Mouse (Mus musculus) cortical plate, adult 2 months (tissue): Measurements from ENCODE around the gene Lamb3. TPM values are rescaled to one million over a fixed set of nuclear protein-coding genes. Genes with fewer than 3 reads are reported as not detected.
A peak's percentile ranks its signal among the peaks of the same experiment; 100 is the strongest.

Source experiments
- H3K27ac ChIP-seq: fragments of 200-500 bp; 2 replicates; pipeline ENCODE4 v1.5.1; 2012; ENCODE audit warnings: low read length, control low read depth, inconsistent platforms; ENCODE audit not compliant: insufficient read depth
- H3K4me1 ChIP-seq: fragments of 200-500 bp; 2 replicates; pipeline ENCODE4 v1.6.1; 2011; ENCODE audit warnings: low read length; ENCODE audit not compliant: control insufficient read depth, insufficient read depth
- H3K4me3 ChIP-seq: fragments of 200-500 bp; 2 replicates; pipeline ENCODE4 v1.5.1; 2011; ENCODE audit warnings: mild to moderate bottlenecking, low read length, control low read depth; ENCODE audit not compliant: insufficient read depth
- CTCF ChIP-seq: fragments of 200-500 bp; IDR thresholded peaks from 2 replicates; pipeline ENCODE4 v1.5.1; 2011; ENCODE audit warnings: mild to moderate bottlenecking, control low read depth, low read length; ENCODE audit not compliant: insufficient read depth; ENCODE audit errors: extremely low read depth
- POLR2A ChIP-seq: fragments of 200-500 bp; IDR thresholded peaks from 2 replicates; pipeline ENCODE4 v1.6.1; 2011; ENCODE audit warnings: mild to moderate bottlenecking, low read length, control low read depth; ENCODE audit not compliant: insufficient read depth; ENCODE audit errors: extremely low read depth
- polyA plus RNA-seq: library from polyadenylated mRNA; depleted of rRNA; stranded (reverse); fragments of >200 nt; gene quantifications from 2 replicates; pipeline ENCODE4 v1.2.3, GENCODE M21; 2012

Lamb3 gene
- polyA plus RNA-seq, 1 experiment, result 0.79 TPM

- no peak overlapping the region for H3K27ac ChIP-seq
- H3K4me3 ChIP-seq, result no peak overlapping the region
- no peaks in the 10 kb centered on the region for H3K4me1 ChIP-seq
- no peak for TF ChIP-seq CTCF
- TF ChIP-seq POLR2A, result no peak
Observed at GRCm38 (mm10) chr1:193181104-193181503, 26.4 kb upstream of the Lamb3 start.

- Histone ChIP-seq H3K4me3 (no peak overlapping the region), H3K4me1 (no peaks in the 10 kb centered on the region), H3K27ac (peak overlapping the region; percentile 13; the same call in 1 of the 2 replicates)
- no peak for TF ChIP-seq POLR2A
Observed at GRCm38 (mm10) chr1:193188257-193188656, 19.2 kb upstream of the Lamb3 start.

- Histone ChIP-seq H3K4me3 (no peak overlapping the region), H3K4me1 (no peaks in the 10 kb centered on the region), H3K27ac (peak overlapping the region; percentile 13)
- TF ChIP-seq POLR2A (no peak), CTCF (no peak)
Observed at GRCm38 (mm10) chr1:193189151-193189621, 18.3 kb upstream of the Lamb3 start.

GRCm38 (mm10) chr1:193189771-193190170 is 17.7 kb upstream of the Lamb3 start:
- no peaks in the 10 kb centered on the region for H3K4me1 ChIP-seq
- no peak overlapping the region for H3K4me3 ChIP-seq
- no peak for TF ChIP-seq CTCF
- TF ChIP-seq POLR2A, result no peak
- H3K27ac ChIP-seq, result peak overlapping the region; percentile 13; the same call in 1 of the 2 replicates

GRCm38 (mm10) chr1:193191675-193192283 is 15.7 kb upstream of the Lamb3 start:
- H3K27ac ChIP-seq, result no peak overlapping the region

GRCm38 (mm10) chr1:193194416-193195140 is 12.9 kb upstream of the Lamb3 start:
- TF ChIP-seq POLR2A, result no peak
- TF ChIP-seq CTCF, result no peak
- Histone ChIP-seq H3K4me3 (no peak overlapping the region), H3K27ac (no peak overlapping the region), H3K4me1 (no peaks in the 10 kb centered on the region)

More at GRCm38 (mm10) chr1:193191675-193192283, 15.7 kb upstream of the Lamb3 start:
- Histone ChIP-seq H3K4me3 (no peak overlapping the region), H3K4me1 (no peaks in the 10 kb centered on the region)
- no peak for TF ChIP-seq POLR2A
- TF ChIP-seq CTCF, result no peak

- TF ChIP-seq CTCF, result no peak
- no peak for TF ChIP-seq POLR2A
- H3K4me3 ChIP-seq, result no peak overlapping the region
- H3K4me1 ChIP-seq, result no peaks in the 10 kb centered on the region
- H3K27ac ChIP-seq, result no peak overlapping the region
Observed at GRCm38 (mm10) chr1:193195169-193195810, 12.2 kb upstream of the Lamb3 start.

GRCm38 (mm10) chr1:193197494-193198205 is 9.8 kb upstream of the Lamb3 start:
- no peak for TF ChIP-seq CTCF
- TF ChIP-seq POLR2A, result no peak
- no peaks in the 10 kb centered on the region for H3K4me1 ChIP-seq
- H3K27ac ChIP-seq, result no peak overlapping the region
- H3K4me3 ChIP-seq, result no peak overlapping the region

GRCm38 (mm10) chr1:193198312-193198711 is 9.2 kb upstream of the Lamb3 start:
- no peak overlapping the region for H3K27ac ChIP-seq
- H3K4me1 ChIP-seq, result no peaks in the 10 kb centered on the region
- TF ChIP-seq POLR2A (no peak), CTCF (no peak)
- no peak overlapping the region for H3K4me3 ChIP-seq
